Mouse (Mus musculus) mature B cell (primary cell): Measurements from ENCODE around the gene Anks1.
"Not testable (repeated sequence)": the region's sequence is repeated elsewhere in the genome, so short reads cannot be mapped to it uniquely, and the experiment has no call there.

Source experiments
- in situ Hi-C: fragments of 300-500 bp; cut with MboI; formaldehyde crosslinking; loops from 2 replicates; pipeline ENCODE4 v1.14.3; 2019

Anks1 gene

GRCm38 (mm10) chr17:27966056-27966455, 57.0 kb downstream of the Anks1 start:
- in situ Hi-C loops: no loop called here

DNA sequence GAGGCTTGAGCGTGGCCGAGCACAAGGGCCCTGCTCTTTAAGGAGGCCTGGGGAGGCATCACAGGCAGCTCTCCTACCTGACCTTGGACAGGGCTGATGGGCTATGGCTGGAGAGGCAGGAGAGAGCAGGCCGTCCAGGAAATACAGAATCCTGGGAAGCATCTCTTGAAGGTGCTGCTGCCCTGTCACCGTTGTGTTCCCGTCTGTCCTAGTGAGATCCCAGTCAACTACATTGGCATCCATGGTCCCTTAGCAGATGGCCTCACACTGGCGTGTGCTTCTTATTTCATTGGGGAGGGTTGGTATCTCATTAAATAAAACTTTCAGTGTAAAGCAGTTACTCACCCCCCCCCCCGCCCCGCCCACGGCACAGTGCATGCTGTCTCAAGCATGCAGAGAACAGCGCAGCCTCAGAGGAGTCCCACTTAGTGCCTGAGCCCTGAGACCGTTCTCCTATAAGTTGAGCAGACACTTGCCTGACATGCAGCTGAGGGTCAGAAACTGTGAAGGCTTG, 57.5 kb downstream of the Anks1 start:
- in situ Hi-C loops: no loop called here

GRCm38 (mm10) chr17:27967529-27967928, 58.4 kb downstream of the Anks1 start:
- in situ Hi-C loops: no loop called here

GRCm38 (mm10) chr17:27968033-27968750, 59.1 kb downstream of the Anks1 start:
- in situ Hi-C loops: no loop called here

DNA sequence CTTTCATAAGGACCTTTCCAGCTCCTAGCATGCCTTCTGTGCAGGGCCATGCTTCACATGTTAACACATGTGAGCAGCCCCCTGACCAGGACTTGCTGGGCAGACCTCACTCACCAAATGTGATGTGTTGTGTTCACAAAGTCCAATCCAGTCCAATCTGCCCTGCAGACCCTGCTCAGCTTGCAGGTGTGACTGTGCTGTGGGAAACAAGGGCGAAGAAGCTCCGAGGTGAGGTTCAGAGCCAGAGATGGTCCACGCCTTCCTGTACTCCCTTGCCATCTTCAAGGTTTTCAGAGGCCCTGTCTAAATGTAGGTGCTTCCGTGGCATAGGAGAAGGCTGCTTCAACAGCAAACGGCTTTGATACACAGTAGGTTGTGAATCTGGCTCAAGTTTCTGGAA, 59.8 kb downstream of the Anks1 start:
- in situ Hi-C loops: no loop called here

- in situ Hi-C loops: no loop called here
Observed at GRCm38 (mm10) chr17:27969365-27969764, 60.3 kb downstream of the Anks1 start.

- in situ Hi-C loops: no loop called here
Observed at GRCm38 (mm10) chr17:27969896-27970295, 60.8 kb downstream of the Anks1 start.

GRCm38 (mm10) chr17:27970305-27970704, 61.2 kb downstream of the Anks1 start:
- in situ Hi-C loops: no loop called here

GRCm38 (mm10) chr17:27971496-27971895, 62.4 kb downstream of the Anks1 start:
- in situ Hi-C loops: no loop called here

DNA sequence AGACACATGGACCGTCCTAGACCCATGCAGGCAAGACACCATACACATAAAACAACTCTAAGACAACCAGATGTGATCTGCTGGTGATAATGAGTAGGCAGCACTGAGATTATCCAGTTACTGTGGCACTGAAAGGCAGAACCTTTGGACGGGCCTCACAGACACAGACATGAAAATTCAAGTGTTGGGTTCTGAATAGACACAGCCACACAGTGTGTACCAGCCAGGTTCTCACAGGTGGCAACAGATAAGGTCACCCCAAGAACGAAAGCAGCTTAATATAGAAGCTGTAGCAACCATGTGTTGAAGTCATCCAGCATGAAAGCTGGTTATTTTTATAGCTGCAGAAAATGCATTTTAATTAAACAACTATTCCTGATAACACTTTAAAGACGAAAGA, 64.2 kb downstream of the Anks1 start:
- in situ Hi-C loops: no loop called here

DNA sequence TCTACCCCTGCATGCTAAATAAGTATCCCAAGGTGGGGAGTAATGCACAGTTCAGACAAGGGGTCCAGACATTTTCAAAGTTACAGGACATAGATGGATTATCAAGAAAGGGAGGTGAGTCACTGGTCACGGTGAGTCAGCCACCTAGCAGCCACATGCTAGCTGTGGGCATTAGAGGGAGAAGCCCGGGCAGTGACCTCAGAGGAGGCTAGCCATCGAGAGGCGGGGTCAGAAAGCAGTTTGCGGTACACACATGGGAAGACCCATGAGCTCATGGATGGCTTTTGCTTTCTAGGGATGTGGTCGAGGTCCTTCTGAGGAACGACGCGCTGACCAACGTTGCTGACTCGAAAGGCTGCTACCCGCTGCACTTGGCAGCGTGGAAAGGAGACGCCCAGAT, 67.2 kb downstream of the Anks1 start:
- in situ Hi-C loops: no loop called here

GRCm38 (mm10) chr17:27977008-27977636, 68.0 kb downstream of the Anks1 start:
- in situ Hi-C loops: no loop called here

DNA sequence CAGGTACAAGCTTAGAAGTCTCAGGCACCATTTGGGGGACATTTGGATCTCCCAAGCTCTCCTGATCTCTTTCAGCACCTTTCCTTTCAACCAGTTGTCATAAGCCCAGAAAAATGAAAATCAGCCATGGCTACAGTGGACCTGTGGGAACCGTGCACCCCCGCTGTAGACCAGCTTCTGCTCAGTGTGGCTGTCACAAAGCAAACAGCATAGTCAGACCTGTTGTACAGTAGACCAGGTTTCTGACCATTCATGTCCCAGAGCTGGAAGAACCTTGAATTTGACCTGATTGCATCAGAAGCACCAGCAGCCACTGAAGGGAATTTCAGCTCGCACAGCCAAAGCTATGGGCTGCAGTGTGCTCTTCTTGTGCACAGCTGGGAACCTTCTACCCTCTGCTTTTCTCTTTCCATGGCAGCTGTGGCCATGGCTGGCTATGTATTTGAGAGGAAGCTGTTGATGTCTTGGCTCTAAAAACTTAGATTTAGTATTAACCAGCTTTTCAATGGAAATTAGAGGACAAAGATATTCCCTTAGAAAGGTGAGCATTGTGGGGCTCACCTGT, 71.4 kb downstream of the Anks1 start:
- in situ Hi-C loops: no loop called here

DNA sequence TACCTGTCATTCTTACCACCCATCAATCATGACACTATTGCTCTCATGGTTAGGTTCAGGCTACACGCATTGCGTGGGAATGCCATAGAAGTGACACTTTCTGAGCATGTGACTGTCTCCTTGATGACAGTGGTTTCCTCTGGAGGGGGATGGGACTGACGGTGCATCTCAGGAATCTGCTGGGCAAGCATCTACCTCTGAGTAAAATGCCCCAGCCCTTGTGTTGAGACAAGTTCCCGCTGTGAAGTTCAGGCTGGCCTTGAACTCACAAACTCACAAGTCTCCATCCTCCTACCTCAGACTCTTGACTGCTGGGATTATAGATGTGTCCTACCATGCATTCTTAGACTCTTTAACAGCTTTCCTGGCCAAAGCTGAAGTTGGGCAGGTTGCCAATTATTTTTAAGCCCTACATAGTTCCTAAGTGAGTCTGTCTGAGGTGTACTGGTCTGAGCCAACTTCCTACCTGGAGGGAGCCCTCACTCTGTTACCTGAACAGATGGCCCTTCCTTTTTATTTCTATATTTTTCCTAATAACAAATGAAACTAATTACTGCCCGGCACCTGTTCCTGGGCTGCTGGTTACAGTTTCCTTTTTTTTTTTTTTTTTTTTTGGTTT, 72.5 kb downstream of the Anks1 start:
- in situ Hi-C loops: no loop called here

DNA sequence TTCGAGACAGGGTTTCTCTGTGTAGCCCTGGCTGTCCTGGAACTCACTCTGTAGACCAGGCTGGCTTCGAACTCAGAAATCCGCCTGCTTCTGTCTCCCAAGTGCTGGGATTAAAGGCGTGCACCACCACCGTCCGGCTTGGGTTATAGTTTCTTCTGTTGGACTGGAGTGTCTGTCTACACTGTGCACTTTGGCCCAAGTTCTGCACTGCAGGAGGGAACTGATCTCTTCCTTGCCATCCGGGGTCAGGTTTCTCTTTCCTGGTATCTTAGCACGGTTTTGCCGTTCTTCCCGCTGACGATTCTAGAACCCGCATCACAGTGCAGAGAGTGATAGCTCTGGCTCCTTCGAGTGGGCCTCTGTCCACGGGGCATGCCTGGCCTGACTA, 73.0 kb downstream of the Anks1 start:
- in situ Hi-C loops: not testable (repeated sequence)

- in situ Hi-C loops: no loop called here
Observed at GRCm38 (mm10) chr17:27982712-27983266, 73.7 kb downstream of the Anks1 start.

DNA sequence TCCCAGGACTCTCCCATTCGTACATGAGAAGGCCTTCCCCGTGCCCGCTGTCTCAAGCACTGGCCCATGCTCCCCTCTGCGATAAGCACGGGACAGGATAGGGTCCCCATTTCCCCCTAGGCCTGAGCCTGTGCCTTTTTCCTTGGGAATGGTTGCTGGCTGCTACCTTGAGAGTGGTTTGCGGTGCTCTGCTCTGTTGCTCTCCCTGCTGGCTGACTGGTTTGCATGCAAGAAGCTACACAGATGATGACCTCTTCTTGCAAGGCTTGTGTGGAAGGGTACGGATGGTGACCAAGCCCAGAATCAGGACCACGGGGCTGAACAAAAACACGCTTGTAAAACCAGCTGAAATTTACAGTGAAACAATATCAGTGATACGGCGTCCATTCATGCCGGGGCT, 75.3 kb downstream of the Anks1 start:
- in situ Hi-C loops: no loop called here

DNA sequence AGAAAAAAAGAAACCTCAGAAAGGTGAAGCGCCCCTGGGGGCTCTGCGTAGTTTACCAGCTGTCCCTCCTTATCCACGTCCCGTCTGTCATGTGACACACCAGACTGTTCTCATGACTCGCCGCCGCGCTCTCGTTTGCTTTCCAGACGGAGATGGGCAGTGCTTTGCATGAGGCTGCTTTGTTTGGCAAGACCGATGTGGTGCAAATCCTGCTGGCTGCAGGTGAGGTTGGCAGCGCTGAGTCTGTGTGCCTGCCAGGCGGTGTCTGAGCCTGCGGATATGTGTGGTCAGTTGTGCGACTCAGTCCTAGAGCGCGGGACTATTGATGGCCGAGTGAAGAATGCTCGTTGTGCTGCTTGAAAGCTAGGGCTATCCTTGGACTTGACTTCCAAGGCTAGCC, 77.0 kb downstream of the Anks1 start:
- in situ Hi-C loops: no loop called here

DNA sequence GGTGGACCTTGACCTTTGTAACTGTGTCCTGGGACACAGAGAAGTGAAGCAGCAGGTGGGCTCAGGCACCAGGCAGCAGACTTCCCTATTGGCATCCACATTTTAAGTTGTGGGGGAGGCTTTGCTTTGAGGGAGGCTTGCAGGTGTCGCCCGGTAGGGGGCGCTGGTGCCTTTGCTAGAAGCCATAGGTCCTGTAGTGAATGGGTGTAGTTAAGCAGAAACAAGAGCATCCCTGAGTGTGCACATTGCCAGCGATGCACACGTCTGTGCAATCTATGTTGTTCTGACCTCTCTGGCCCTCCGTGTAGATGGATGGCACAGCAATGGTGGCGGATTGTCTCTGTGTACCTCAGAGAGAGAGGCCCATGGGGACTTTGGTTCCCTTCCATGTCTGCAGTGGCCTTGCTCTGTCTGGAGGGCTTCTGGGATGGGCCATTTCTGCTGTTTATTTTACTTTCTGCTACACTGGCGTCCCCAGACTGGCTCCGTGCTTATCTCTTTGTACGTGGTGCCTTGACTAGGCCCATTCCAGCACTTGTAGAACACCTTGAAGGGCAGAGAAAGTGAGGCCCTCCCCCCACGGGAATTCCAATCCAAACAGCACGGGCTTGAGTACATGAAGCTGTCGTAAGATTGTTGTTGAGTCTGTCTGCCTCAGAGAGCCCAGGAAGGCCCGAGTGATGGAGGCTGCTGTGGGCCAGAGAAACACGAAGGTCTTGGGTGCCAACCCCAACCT, 80.9 kb downstream of the Anks1 start:
- in situ Hi-C loops: no loop called here

DNA sequence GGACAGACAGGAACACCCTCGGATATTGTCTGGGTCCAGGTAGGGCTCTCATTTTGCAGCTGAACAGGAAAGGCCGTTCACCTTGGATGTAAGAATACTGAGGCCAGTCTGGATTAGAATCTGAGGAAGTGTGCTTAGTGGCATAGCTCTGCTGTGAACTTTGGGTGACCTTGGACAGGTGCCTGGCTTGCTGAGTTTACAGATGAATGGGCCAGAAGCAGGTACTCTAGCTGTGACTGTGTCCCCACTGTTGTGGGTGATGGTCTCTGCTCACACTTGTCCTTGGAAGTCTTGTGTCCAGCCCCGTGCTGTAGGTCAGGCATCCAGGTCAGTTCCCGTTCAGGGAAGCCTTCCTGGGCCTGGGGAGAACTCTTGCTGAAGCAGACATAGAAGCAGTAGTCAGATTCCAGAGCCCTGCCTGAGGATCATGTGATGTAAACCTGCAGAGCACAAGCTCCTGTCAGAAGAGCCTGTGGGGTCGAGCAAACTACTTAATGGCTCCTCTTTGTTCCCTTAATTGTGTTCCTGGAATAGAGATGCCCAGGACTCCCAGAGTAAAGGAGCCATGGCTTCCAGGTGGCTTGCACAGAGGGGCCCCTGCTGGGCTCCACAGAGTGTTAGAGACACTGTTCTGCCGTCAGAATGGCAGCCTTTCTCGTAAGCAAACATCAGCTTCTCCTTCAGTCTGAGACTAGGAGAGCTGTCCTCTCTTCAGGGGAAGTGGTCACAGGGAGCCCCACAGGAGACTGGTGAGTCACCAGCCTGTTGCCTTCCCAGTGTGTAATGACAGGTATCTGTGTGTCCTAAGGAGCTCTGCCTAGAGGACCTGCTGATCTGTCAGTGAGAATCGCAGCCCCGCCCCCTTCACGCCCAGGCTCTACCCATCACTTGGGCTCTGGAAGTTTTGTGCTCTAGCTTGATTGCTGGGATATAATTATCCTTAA, 85.2 kb downstream of the Anks1 start:
- in situ Hi-C loops: no loop called here

GRCm38 (mm10) chr17:27996320-27996719, 87.2 kb downstream of the Anks1 start:
- in situ Hi-C loops: no loop called here
